Mouse (Mus musculus): ENCODE data around the gene Hdhd3.

Gene Hdhd3

DNA sequence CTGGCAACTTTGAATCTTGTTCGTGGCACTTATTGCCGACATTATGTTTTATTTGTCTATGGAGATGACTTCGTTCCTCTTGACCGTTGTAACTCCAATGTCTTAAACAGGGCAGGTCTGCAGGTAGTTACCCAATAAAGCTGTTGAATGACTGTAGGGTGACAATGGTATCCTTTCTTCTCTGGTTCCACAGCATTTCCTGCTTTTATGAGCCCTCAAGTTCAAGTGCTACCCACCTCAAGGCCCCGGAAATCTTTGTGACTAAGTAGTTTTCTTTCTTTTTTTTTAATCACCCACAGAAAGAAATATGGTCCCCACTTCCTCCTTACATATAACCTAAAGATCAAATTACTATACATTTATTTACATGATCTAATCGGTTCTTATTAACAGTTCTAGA lies 27.5 kb downstream of the Hdhd3 start:
- no peak for DNase-seq (ENCODE audit: low read depth)

DNA sequence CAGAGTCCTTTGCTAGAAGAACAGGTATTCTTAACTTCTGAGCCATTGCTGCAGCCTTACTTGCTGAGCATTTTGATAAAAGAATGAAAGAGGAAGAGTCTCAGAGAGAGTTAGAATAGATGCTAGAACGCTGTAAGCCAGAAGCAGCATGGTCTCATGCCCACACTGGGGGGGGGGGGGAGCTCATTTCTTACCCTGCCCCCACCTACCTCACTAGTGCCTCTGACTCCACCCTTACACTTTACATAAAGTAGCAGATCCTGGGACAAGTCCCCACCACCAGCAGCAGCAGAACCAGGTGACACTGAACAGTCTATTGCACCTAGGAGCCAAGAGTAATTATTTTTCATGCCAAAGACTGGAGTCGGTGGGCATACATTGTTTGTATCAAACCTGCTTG lies 28.1 kb downstream of the Hdhd3 start:
- DNase-seq (ENCODE audit: low read depth): no peak

GRCm38 (mm10) chr4:62472071-62472470 lies 31.2 kb downstream of the Hdhd3 start:
- no peak for DNase-seq (ENCODE audit: low read depth)

GRCm38 (mm10) chr4:62470598-62471051 lies 32.6 kb downstream of the Hdhd3 start, which contains the start of gene Wdr31:
Gene Wdr31, minus strand, starts transcription at chr4:62470896.
- DNase-seq (ENCODE audit: low read depth): peak; percentile 58

- DNase-seq (ENCODE audit: low read depth): no peak
These were observed 35.1 kb downstream of the Hdhd3 start for GRCm38 (mm10) chr4:62468158-62468557.

DNA sequence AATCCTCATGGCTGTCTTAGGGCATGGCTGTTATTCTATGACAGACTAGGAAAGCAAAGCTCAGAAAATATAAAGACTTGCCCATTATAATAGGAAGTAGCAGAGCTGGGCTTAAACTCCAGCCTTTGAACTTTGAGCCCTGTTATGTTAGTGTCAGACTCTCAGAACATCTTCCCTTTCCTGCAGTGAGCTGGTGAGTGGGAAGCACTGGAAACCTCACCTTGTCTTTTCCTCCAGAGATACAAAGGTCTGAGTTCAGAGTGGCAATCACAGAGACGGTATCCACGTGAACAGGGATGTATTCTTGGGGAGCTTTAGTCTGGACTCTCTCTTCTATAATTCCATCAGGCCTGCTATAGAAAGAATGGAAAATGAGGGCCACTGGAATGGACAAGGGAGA lies 40.1 kb downstream of the Hdhd3 start:
- DNase-seq (ENCODE audit: low read depth): no peak

DNA sequence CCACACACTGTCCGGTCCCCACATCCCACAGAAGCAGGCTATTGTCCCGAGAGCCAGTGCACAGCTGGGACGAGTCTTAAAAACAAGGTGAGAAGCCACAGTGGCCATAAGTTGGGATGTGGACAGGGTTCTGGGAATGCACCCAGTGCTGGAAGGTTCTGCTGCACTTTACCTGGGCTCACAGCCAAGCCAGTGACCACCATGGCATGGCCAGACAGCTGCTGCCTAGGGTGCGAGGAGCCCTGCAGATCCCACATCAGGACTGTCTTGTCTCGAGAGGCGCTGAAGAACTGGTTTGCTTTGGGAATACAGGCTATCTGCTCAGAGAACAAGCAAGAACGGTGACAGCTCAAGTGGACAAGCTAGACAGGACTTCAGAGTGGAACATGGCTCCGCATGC lies 42.9 kb downstream of the Hdhd3 start:
- DNase-seq (ENCODE audit: low read depth): no peak

DNA sequence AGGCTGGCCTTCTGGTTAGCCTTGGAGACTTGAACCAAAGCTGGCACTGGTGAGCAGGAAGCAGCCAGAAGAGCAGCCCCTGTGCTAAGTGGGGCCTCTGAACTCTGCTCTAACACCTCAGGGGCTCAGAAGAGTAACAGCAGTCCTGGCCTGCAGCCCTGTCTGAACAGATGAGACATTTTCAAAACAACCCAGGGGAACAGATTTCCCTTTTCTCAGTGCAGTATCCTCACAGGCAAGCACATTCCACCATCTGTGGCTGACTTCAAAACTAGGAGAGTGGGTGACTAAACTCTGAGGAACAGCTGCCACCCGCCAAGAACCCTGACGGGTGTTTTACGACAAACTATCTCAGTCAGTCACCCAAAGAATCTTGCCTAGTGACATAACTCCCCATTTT lies 44.2 kb downstream of the Hdhd3 start:
- no peak for DNase-seq (ENCODE audit: low read depth)

- DNase-seq (ENCODE audit: low read depth): no peak
These were observed 48.3 kb downstream of the Hdhd3 start for GRCm38 (mm10) chr4:62454995-62455394.
